Mouse (Mus musculus): ENCODE data around the gene Ankrd17.

Ankrd17 gene

DNA sequence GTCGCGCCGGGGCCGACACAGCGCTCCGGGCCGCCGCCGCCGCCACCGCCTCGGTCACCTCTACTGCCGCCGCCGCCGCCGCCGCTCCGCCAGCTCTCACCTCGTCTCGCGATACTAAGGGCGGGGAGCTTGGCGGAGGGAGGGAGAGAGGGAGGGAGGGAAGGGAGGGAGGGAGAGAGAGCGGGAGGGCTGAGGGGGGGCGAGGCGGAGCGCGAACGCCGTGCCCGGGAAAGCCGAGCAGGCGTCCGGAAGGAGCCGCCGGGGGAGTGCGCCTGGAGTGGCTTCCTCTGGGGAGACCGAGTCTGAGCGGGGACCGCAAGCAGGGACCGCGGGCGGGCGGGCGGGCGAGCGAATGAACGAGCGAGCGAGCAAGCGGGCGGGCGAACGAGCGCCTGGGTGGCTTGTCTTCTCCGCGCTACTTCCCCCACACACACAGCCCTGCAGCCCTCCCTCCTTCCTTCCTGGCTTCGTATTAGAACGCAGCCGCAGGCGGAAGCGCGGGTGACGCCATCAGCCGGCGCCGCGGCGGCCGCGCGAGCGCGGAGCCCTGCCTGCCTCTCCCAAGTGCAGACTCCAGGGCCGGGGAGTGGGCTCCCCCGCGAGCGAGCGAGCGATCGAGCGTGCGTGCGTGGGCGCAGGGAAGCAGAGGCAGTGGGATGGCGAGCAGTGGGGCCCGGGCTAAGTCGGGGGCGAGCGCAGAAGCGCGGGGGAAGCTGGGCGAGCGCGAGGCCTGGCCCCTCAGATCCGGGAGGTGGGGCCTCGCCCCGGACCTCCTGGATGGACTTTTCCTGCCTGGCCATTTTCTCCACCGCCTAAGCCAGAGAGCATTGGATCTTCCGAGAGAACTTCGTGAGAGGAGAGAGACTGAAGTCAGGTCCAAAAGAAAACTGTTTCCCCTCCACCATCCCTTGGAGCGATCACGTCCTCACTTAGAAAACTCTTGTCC lies at the start of gene Ankrd17:
Gene Ankrd17, minus strand, starts transcription at position 457 of the 946 bp plus-strand sequence.
- DNase-seq (ENCODE audit: low spot score): peak; percentile 90

DNA sequence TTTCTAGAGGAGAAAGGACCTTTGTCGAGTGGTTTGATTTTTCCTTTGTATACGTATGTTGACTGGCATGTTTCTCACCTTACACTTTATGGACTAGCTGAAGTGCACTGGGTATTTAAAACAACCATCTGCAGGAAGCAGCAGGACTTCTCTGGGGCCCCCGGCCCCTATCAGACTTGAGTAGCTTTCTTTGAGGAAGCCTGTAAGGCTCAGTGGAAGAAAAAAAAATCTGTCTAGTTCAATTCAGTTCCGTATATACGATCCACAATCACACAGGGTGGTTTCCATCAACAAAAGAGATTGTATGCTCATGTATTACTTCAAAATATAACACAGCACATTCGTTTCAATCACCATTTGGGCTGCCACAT lies 48.5 kb upstream of the Ankrd17 start:
- DNase-seq (ENCODE audit: low spot score): no peak

DNA sequence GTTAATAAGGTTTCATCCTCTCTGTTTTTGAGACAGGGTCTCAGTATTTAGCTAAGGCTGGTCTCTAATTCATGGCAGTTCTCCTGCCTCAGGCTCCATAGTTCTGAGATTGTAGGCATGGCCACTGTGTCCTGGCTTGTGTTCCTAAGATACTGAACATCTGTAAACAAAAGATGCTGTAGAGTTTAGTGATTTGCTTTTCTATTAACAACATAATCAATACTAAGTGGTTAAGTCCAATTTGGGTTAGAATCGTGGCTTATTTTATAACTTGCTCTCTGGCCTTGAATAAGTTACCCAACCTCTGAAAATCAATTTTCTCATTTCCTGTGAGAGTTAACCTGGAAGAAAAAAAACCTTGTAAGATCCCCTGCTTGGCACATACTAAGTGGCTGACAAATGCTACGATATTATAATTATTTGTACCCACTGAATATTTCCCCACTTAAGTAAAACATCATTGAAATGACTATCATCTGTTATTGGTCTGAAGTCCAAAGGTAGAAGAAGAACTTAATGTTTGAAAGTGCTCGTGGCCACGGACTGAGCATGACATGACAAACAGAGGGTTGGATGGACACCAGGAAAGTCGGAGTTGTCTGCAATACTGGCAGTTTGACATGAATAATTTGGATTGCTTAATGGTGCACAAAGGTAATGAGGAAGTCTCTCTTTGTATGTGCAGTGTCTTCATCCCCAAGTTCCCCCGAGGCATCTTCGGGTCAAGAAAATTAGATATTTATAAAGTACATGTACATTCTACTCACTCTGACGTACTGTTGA lies 48.0 kb upstream of the Ankrd17 start:
- peak; percentile 5 for DNase-seq (ENCODE audit: low spot score)

- peak; percentile 14 for DNase-seq (ENCODE audit: low spot score)
These were observed 38.8 kb upstream of the Ankrd17 start for GRCm38 (mm10) chr5:90405210-90405609.

DNA sequence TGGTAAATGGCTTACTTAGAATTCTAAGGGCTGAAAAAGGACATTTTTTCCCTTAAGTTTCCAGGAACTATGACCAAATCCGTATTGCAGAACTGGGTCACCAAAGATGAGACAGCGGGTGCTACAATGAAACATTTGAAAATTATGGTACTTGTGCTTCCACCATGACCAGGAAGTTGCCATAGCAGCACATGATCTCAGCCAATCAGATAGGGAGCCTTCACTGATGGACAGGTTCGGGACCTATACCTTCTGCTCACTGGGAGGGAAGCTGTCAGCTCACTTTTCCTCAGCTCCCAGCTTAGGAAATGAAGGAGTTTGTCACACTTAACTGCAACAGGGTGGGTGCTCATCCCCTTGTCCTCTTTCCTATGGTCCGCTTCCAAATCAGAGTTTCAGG lies 30.4 kb upstream of the Ankrd17 start:
- no peak for DNase-seq (ENCODE audit: low spot score)

DNA sequence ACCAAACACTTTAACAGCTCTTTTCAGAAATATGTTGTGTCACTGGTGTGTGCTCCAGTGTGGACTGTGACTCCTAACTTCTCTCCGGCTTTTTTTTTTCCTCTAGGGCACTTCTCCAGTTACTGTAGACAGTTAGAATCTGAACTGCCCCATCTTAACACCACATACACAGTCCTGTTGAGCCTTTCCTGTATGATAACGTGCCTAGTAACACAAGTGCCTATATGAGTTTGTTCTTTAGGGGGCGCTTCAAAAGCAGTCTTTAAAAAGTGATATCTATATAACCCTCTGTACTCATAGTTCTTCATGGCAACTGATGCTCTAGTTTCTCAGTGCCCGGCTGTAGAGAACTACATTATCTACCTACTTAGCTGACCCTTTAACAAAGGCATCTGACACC lies 27.9 kb upstream of the Ankrd17 start:
- no peak for DNase-seq (ENCODE audit: low spot score)

DNA sequence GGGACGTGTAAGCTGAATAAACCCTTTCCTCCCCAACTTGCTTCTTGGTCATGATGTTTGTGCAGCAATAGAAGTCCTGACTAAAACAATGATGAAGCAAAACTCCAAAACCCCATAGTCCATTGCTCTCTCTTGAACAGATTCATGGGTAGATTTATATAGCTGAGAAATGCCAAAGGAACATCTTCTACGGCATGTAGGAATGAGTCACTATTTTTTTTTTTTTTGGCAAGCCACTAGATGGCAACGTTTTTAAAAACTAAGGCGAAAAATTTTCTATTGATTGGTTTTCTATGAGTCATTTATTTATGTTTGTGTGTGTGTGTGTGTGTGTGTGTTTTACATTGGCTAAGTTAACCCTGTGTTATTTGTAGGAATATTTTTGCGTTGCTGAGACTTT lies 27.4 kb upstream of the Ankrd17 start:
- DNase-seq (ENCODE audit: low spot score): no peak

- peak; percentile 42 for DNase-seq (ENCODE audit: low spot score)
These were observed 16.7 kb upstream of the Ankrd17 start for GRCm38 (mm10) chr5:90383080-90383479.

- DNase-seq (ENCODE audit: low spot score): no peak
These were observed 15.1 kb upstream of the Ankrd17 start for GRCm38 (mm10) chr5:90381458-90381857.

GRCm38 (mm10) chr5:90373708-90374107 lies 7.3 kb upstream of the Ankrd17 start:
- no peak for DNase-seq (ENCODE audit: low spot score)

DNA sequence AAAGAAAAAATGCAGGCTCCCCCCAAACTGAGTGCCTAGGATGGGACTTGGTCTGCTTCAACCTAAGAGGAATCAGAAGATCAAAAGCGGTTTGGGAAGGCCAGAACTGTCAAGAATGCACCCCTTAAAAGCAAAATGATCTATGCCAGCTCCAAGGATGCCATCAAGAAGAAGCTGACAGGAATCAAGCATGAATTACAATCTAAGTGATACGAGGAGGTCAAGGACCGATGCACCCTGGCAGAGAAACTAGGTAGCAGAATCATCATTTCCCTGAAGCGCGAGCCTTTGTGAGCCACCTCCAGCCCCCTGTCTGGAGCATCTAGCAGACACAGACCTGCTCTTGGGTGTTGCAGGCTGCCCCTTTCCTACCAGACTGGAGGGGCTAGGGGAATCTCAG lies 4.0 kb upstream of the Ankrd17 start:
- no peak for DNase-seq (ENCODE audit: low spot score)

GRCm38 (mm10) chr5:90367067-90367303 lies 608 bp upstream of the Ankrd17 start, which contains the start of gene Gm9958:
Gene Gm9958 (plus strand): TSS chr5:90367204.
- no peak for DNase-seq (ENCODE audit: low spot score)

GRCm38 (mm10) chr5:90365141-90365951 lies 1.0 kb downstream of the Ankrd17 start:
- peak; percentile 15 for DNase-seq (ENCODE audit: low spot score)

- DNase-seq (ENCODE audit: low spot score): peak; percentile 88
These were observed 1.9 kb downstream of the Ankrd17 start for GRCm38 (mm10) chr5:90364526-90364925.

GRCm38 (mm10) chr5:90355824-90356223 lies 10.6 kb downstream of the Ankrd17 start:
- DNase-seq (ENCODE audit: low spot score): no peak

DNA sequence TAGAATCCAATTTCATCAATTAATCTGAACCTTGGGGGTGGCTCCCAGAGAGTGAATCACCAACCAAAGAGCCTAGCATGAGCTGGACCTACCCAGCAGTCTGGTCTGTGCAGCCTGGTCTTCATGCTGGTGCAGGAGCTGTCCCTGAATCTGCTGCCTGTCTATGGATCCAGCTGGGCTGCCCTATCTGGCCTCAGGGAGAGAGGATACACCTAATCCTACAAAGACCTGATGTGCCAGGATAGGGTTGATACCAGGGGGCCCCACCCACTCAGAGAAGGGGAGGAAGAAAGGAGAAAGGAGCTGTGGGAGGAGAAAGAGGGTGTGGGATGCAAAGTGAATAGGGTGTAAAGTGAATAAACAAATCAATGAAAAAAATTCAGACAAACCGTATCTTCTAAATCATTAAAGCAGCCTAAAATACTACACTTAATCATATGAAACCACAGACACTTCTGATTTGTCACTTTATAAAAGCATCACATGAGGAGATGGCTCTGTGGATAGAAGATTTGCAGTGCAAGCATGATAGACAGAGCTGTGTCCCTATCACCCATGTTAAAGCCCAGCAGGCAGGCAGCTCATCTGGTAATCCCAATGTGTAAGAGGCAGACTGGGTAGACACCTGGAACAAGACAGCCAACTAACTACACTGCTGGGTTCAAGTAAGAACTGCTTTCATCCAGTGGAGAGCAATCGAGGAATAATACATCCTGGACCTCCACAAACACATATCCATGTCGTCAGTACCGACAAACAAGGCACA lies 12.6 kb downstream of the Ankrd17 start:
- no peak for DNase-seq (ENCODE audit: low spot score)

DNA sequence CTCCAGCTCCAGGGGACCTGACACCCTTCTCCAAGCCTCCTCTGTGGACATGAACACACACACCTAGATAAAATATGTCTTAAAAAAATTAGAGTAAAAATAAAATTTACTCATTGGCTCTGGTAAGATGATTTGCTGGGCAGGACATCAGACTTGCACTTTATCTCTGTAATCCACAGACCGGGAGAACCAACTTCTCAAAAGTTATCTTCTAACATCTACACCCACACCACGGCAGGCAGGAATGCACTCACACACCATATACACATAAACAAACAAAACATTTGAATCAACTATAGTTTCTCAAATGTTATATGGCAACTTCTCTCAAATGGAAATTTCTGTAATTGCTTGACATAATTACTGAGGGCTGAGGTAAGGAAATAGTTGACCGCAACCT lies 19.5 kb downstream of the Ankrd17 start:
- no peak for DNase-seq (ENCODE audit: low spot score)

GRCm38 (mm10) chr5:90340847-90341246 lies 25.5 kb downstream of the Ankrd17 start:
- DNase-seq (ENCODE audit: low spot score): no peak

- DNase-seq (ENCODE audit: low spot score): no peak
These were observed 26.4 kb downstream of the Ankrd17 start for GRCm38 (mm10) chr5:90339953-90340343.

- DNase-seq (ENCODE audit: low spot score): peak; percentile 73
These were observed 27.0 kb downstream of the Ankrd17 start for GRCm38 (mm10) chr5:90339129-90339952.
